Mouse (Mus musculus) urinary bladder, postnatal 36 days (tissue): ENCODE results near the gene Btnl10.
A peak's percentile ranks its signal among the peaks of the same experiment; 100 is the strongest.

Experiments
- DNase-seq, 2 experiments: peaks; one replicate each; pipeline ENCODE4 v3.0.0; 2022; ENCODE audit warnings: low spot score in 2 of 2, mixed read lengths in 1 of 2

Btnl10 gene

DNA sequence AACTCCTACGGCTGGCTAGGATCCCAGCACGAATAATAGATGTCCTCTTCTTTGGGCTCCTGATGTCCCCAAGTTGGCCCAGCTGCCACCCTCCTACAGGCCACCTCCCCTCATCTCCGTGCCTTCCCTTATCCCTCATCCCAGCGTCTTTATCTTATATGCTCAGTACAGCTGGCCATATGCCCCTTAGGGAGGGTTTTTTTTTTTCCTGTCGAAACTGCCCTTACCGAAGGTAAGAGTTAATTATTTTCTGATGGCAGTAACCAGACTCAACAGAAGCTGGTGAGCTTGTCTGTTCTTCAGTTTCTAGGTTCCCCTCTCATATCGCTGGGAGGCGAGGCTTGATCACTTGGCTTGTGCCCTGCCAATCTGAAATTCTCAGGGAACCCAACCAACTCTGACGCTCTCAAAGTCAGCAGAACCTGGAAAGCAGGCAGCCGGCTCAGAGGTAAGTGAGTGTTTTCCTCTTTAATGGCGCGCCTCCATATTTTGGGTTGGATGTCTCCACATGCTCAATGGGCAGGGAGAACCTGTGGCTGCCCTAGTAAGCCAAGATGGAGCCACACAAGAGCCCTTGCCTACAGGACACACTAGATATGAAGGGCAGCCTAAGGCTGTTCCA, at the start of gene Btnl10:
Gene Btnl10 (plus strand): TSS at position 164 of the 622 bp plus-strand sequence.
- no peak for DNase-seq

DNA sequence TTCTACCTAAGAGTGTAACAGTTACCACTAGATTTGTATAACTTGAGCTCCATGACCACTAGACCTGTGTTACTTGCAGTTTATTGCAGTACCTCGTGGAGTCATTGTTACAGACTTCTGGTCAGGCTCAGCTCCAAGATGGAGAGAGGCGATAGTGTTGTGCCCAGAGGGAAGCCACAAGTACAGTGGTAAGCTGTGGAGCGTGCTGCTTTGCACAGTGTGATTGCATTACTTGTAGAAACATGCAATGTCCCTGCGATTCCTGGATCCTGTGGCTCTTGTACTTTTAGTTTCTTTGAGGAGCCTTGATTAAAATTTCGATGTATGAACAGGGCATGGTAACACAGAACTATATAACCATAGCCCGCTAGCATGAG, 49.8 kb upstream of the Btnl10 start:
- no peak for DNase-seq

DNA sequence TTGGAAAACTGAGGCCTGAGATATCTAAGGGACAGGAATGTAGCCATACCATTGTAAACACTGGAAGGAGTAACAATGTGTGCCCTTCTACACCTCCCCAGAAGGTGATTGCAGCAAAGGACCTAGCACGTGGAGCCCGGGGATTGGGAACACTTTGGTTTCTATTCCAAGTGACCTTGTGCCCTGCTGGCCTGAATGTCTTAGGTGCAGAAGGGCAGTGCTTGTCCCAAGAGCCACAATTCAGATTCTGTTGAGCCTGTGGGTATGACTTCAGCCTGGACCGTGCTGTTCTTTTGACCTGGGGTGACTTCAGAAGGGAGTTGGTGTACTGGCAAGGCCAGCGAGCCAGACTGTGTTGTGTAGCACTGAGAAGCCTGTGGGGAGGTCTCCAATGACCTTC, 46.7 kb upstream of the Btnl10 start:
- no peak for DNase-seq

DNA sequence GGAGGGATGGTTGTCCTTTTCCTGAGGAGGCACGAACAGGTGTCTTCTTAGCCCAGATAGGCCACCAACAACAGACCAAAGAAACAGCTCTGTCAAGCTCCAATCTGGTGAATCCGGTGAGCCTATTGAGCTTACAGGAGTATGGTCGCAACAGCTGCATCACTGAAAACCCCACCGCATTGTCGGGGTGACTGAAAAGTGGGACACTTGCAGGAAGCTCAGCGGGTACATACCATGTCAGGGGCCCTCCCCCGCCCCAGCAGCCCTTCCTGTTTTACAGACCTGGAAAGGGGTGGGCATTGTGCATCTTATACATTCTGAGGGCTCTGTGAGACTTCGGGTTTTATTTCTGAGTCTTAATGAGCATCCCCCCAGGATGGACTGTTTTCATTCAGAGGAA, 34.0 kb upstream of the Btnl10 start:
- no peak for DNase-seq

DNA sequence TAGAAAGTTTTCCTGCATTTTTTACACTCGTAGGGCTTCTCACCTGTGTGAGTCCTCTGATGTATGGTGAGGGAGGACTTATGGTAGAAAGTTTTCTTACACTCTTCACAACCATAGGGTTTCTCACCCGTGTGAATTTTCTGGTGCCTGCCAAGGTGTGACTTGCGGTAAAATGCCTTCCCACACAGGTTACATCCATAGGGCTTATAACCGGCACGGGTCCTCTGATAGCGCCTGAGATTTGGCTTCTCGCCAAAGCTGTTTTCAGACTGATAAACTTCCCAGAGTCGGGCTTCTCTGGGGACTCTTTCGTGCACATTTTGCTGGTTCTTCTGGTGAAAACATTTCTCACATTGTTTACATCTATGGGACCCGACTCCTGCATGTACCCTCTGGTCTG, 27.2 kb upstream of the Btnl10 start:
- DNase-seq, result no peak

DNA sequence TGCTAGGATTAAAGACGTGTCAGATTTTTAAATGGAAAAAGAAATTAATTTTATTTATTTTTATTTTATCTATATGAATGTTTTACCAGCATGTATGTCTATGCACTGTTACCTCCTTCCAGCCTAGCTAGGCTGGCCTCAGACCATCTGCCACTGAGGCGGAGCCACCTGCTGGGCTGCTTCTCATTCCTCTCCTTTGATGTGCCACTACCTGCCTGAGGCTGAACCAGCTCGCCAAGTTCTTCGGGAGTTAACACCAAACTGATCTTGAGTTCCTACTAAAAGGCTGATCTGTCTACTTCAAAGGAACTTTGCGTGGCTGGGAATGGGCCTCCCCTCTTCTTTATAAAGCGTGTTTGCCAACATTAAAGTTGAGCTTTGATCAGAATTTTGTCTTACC, 23.3 kb upstream of the Btnl10 start:
- DNase-seq, result peak; percentile 9 to 53

DNA sequence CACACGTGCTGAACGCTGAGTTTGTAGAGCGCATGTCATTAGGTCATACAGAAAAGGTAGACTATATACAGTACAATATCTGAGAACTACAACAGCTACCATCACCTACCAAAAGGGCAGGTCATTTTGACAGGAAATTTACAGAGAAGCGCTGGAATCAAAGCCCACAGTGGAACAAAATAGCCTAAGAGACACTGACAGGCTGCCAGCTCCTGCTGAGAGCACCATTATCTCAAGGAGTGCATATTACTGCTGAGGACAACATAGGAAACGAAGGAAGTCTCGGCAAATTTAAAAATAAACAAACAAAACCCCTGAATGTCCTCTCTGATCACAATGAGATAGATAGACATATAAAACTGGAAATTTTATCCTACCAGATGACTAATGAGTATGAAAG, 20.2 kb upstream of the Btnl10 start:
- DNase-seq, result no peak

DNA sequence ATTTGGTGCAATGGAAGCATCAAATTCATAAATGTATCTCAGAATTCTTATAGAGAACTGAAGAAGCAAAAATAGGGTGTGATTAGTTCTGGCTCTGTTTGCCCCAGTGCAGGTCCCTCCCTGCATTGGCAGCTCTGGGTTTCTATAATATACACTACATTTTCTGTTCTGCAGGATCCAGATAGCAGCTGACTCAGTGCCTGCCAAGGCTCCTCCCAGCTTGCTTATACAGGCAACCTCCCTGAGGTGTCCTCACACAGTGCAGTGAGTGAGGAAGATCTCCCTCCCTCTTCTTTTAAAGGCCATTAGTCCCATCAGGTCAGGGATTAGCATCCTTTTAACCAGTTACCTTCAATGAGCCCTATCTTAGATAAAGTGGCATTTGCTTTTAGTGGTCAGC, 16.6 kb upstream of the Btnl10 start:
- DNase-seq, result no peak

DNA sequence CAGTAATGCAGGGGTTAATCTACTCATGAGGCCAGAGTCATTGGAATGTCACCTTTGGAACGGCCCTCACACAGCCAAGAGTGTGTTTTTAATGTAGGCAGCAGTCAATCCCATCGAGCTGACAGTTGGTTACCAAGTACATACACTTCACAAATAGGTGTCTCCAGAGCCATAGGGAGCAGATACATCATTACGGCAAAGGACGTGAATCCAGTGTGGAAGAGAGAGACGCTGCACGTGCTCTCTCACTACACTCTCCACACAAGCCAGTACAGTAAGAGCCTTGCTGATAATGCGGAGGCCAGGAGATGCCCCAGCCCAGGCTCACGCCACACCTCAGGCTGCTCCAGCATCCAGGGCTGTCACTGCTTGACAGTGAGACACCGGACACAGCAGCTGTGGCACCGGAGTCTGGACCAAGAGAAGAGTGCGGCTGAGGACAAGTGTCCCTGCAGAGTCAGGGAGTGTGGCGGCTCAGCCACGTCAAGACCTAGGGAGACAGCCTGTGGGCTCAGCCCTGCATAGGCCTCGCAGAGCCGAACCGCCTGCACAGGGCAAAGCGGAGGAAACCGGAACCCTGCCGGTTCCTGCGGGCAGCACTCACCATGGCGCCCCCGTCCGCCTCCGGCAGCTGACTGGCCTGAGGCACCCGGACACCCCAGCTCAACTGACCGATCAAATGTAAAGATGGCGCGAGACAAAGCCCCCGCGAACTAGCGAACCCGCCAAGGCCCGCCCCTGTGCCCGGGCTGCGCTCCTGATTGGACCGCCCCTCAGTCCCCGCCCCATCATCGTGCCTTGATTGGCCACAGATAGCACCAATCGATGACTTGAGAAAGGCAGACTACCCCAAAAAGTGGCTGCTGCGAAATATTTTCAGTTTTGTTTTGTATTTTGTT, 13.9 kb upstream of the Btnl10 start, which contains the start of gene Zfp39:
Gene Zfp39 (minus strand): TSS at position 715 of the 899 bp plus-strand sequence.
- DNase-seq, result peak; percentile 97

DNA sequence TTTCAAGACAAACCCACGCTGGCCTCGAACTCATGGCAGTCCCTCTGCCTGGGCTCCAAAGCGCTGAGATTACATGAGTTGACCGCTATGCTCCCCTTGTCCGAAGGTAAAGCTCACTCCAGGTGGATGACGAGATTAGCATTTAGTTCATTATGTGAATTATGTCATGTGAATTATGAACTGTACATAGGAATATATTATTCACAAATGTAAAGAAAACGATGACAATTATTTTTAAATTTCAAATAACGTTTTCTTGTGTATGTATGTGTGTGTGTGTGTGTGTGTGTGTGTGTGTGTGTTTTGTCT, 13.3 kb upstream of the Btnl10 start:
- no peak for DNase-seq

DNA sequence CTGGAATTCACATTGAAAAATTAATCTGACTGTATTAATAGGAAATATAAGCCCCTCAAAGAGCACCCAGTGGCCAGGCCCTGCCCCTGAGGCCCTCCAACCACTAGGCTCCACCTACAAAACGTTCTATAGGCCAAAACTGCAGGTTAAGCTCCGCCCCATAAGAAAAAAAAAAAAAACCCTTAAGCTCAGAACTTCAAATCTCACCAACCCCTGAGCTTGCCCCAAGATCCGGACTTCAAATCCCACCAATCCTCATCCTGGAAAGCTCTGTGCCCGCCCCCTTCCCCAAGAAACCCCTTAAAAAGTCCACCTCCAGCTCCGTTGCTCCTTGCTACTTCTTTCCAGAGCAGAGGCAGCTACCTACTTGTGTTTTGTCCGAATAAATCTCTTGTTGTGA, 12.9 kb upstream of the Btnl10 start:
- no peak for DNase-seq

DNA sequence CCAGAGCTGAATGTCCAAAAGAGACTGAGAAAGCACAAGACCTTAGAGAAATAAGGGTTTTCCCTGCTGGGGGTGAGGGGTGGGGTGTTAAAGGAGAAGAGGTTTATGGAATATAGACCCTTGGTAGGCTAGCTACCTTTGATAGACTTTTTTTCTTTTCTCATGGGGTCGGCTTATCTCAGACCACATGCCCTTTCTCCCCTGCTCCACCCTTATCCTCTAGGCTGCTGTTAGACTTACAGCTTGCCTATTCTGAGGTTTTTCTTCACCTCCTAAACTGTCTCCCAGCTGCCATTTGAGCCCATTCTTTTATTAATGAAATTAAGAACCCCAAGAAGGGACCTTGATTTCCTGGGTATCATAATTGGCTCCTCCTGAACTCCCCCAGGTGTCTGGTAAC, 3.9 kb upstream of the Btnl10 start:
- DNase-seq, result no peak

DNA sequence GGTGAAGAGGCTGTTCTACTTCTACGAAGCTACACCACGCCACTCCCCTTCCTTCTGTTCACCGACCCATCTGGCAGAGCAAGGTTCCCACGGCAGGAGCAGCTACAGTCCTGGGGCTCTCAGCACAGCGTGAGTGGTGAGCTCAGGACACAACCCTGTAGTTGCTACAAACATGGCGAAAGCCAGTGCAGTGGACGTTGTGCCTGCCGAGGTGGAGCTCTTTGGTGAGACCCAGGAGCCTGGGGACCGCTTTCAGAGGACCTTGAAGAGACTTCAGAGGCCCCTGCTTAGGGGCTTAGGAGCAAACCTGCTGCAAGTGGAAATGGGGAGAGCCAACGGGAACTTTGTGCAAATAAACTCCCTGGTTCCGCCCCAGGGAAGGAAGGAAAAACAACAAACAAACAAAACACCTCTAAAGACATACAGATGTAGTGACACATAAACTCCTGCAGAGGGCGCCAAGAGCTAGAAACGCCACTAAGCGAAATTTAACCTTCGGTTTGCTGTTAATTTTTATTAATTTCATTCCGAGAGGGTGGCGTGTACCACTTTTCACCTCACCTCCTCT, 3.2 kb upstream of the Btnl10 start:
- DNase-seq, result peak in 1 of 2 experiments; percentile 19

DNA sequence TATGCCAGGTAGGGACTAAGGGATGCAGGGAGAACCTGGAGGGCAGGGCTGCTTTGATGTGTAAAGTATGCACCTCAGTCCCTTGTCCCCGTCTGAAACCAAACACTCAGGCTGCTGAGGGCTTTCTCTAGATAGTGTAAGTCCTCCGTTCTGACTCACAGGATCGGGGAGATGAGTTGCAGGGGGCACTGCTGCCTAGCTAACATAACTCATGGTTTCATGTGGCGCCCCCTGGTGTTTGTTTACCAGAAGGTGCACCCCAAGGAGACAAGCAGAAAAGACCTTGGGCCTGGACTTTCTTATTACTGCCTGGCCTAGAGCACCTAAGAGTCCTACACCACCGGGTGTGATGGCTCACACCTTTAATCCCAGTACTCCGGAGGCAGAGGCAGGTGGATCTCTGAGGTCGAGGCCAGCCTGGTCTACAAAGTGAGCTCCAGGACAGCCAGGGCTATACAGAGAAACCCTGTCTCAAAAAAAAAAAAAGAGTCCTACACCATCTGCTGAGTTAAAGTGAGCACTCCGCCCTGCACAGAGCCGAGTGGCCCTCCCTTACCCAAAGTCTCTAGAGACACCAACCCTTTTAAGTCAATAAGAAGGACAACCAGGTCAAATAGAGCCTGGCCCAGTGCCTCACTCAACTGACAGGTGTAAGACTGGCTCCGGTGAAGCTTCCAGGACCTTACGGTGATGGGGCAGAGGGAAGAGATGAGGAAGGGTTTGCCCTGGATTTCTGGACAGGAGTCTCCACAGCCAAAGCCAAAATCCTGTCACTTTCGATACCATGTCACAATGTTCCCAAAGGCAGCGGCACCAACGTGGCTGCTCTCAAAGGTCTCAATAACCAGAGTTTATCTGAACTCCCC, 596 bp upstream of the Btnl10 start:
- no peak for DNase-seq

DNA sequence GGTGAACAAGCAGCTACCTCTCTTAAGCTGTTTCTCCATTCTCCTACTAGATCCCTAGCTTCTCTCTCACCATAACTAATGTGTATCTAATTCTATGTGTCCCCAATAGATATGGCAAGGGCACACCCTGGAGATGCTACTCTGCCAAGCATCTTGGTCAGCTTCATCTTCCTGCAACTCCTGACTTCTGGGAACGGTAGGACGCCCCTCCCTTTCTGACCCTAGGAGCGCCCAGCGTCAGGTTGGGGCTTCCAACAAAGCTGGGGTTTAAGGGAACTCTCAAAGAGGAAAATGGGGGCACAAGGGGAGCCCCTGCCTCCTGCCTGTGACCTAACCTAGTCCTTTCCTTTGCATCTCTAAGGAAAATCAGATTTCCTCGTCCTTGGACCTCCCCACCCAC, 1.1 kb downstream of the Btnl10 start:
- DNase-seq, result no peak

DNA sequence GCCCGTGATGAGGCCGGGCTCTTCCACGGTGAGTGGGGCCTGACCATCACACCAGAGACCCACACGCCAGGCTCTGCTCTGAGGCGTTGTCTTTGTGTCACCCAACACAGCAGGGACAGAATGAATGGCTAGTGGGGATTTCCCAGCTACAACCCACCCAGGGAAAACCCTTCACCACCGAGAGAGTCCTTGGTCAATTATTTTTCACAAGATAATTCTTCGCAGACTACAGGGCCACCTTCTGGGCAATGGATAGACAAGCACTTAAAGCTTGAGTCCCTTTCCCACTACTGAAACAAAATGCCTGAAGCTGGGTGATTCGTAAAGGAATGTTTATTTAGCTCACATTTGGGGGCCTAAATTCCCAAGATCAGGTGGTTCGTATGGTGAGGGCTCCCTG, 4.7 kb downstream of the Btnl10 start:
- no peak for DNase-seq

DNA sequence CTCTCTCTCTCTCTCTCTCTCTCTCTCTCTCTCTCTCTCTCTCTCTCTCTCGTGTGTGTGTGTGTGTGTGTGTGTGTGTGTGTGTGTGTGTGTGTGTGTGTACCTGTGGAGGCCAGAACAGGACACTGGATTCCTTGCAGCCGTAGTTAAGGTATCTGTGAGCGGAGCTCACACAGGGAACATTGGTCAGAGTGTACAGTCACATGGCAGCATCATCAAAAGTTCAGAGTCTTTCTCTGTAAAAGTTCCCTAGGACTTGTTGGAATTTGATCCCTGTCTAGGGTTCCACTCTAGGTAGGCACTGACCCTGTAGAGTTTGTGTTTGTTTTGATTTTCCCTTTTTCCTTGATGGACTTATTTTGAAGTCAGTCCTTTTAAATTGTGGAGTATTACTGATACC, 8.9 kb downstream of the Btnl10 start:
- DNase-seq, result no peak

DNA sequence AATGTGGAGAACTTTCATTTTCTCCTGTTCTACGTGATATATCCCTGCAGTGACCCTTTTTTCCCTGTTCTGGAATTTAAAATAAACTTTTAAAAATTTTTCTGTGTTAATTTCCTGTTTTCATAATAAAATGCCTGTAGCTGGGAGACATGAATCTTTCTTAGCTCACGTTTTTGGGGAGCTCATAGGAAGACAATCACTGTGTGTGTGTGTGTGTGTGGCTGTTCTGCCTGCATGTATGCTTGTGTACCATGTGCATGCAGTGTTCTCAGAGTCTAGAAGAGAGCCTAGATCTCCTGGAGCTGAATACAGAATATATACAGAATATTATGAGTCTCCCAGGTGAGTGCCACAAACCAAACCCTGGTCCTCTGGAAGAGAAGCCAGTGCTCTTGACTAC, 9.3 kb downstream of the Btnl10 start:
- no peak for DNase-seq

DNA sequence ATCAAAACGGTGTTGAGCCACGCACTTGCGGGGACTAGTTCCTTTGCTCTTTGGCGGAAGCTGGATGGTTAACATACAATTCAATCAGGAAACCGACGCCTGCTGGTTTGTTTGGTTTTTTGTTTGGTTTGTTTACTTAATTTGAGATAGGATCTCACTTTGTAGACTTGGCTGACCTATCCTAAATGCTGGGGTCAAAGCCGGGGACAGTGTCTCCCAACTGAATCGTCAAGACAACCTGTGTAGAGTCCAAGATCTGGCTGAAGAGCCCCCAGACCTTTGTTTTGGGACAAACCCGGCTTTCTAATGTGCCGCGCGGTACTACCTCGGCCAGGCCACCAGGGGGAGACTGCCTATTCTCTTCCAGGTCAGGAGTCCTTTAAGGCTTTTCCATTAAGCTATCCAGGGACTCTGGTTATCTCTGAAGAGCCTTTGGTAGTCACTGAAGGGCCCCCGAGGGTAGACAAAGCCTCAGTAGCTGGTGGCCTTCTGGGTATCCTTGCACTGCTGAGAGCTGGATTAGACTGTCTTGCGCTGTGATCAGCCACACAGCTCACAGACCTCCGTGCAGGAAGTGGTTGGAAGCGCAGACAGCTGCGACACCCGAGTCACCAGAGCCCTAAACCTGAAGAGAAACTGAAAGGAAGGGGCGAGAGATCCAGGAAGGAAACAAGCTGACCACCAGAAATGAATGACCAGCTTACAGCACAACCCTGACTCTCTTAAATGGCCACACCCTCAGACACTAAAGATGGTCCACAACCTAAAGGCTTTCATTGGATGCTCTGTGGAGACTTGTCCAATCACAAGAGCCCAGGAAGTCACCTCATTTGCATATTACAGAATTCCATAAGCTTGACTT, 10.3 kb downstream of the Btnl10 start:
- DNase-seq, result peak; percentile 23 to 36

DNA sequence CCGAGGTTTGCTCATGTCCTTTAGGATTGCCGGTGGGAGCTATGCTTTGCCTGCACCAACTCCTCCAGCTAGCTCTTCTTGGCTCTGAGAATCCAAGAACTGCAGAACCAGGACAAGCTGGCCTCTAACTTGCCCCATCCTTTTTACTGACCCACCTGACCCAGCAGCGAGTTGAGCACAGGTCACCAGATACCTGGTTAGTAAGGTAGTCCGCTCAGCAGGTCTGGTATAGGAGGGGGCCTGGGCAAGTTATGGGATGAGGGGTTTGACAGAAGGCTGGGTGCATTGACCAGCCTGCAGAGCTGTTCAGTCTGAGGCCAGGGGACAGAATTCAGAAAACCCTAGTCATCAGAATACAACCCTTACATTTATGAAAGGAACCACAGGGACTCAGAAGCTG, 11.3 kb downstream of the Btnl10 start:
- no peak for DNase-seq

DNA sequence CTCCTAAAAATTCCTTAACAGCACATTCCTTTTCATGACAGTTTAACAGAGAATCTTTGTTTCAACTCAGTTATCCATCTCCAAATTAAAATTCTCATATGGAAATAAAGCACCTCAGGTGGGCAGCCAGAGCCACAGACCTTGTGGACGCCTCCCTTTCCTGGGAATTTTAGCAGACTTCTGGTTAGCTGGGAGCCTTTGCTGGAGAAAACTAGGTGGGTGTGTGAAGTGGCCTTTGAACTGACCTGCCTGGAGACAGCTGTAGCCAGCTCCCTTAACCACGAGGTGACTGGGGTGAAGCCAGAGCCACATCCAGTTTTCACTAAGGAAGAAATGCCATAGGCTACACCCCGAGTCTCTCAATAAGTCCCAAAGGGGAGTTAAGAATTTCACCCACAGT, 11.9 kb downstream of the Btnl10 start:
- DNase-seq, result no peak
